Comparison of ENCODE assay signal across 15 mouse cellular contexts in the genomic region with DNA sequence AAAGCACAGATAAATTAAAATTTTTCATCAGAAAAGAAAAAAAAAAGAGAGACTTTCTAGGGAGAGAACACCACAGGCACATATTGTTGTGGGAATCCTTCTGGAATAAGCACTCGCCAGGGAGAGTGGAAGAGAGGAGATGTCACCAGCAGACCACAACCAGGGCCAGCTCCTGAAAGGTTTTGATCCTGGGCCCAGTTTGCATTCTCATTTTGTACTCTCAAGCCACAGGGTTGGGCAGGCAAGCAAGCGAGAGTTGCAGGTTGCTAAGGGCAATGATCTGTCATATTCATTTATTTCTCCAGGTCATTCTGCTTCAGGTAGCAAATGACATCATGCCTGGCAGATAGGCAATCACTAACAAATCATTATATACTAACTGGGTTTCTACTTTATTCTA.
"Had no signal": no experiment of that assay in that cellular context is flagged by ENCODE, and none has a peak within 500 bp of the region (broad histone marks: within the 10 kb centered on the region; RNA-seq: fewer than 3 reads in every experiment).

No protein-coding gene starts in this region.

- DNase-seq: cerebellum, adult 2 months; cerebellum, adult 8-10 months; cerebellum, adult 9-10 months; cerebellum, adult 9-11 months; cerebellum, postnatal 36 days; embryo, embryonic 11 days; forebrain, postnatal 0 days; gastrocnemius, adult 2 months; gastrocnemius, postnatal 10 days; gastrocnemius, postnatal 14 days; gastrocnemius, postnatal 25 days; gastrocnemius, postnatal 36 days; heart, adult 11 months; heart, adult 18-20 months; heart, adult 2 months had no signal
